Comparison of ENCODE assay signal across 20 mouse cellular contexts in genomic region chr6:90635081-90635480, GRCm38 (mm10).
"Had no signal": no experiment of that assay in that cellular context is flagged by ENCODE, and none has a peak within 500 bp of the region (broad histone marks: within the 10 kb centered on the region; RNA-seq: fewer than 3 reads in every experiment).

No protein-coding gene starts in this region.

- H3K4me3 ChIP-seq: lung, embryonic 15.5 days; megakaryocyte, embryonic 14.5 days; midbrain, embryonic 13.5 days; midbrain, embryonic 15.5 days; neural tube, embryonic 12.5 days; stomach, embryonic 15.5 days had no signal

- H3K9ac ChIP-seq: liver, postnatal 0 days; lung, embryonic 15.5 days; midbrain, embryonic 13.5 days; midbrain, embryonic 15.5 days; neural tube, embryonic 12.5 days; stomach, embryonic 15.5 days had no signal

- H3K27ac ChIP-seq: lung, embryonic 15.5 days; macrophage; midbrain, embryonic 13.5 days; midbrain, embryonic 15.5 days; neural tube, embryonic 12.5 days; stomach, embryonic 15.5 days; stomach, postnatal 0 days had no signal

- H3K4me2 ChIP-seq: lung, embryonic 15.5 days; midbrain, embryonic 11.5 days; midbrain, embryonic 13.5 days; midbrain, embryonic 15.5 days; neural tube, embryonic 12.5 days; stomach, embryonic 15.5 days had no signal

- H3K4me1 ChIP-seq: lung, embryonic 15.5 days; midbrain, embryonic 15.5 days; neural tube, embryonic 12.5 days; stomach, embryonic 15.5 days had no signal

- DNase-seq: liver, postnatal 0 days; lung, adult 2 months; lung, postnatal 14 days; lung, postnatal 36 days; retina, postnatal 1 day; right cerebral cortex, adult 18-20 months; right cerebral cortex, postnatal 25 days; thymus, adult 2 months; thymus, postnatal 25 days; thymus, postnatal 4 days had no signal

- H3K27me3 ChIP-seq: lung, embryonic 15.5 days; megakaryocyte, embryonic 14.5 days; midbrain, embryonic 13.5 days; midbrain, embryonic 15.5 days; neural tube, embryonic 12.5 days; stomach, embryonic 15.5 days had no signal

- H3K36me3 ChIP-seq: lung, embryonic 15.5 days; midbrain, embryonic 13.5 days; midbrain, embryonic 15.5 days; neural tube, embryonic 12.5 days had no signal

- H3K9me3 ChIP-seq: lung, embryonic 15.5 days; midbrain, embryonic 13.5 days; midbrain, embryonic 15.5 days; neural tube, embryonic 12.5 days; stomach, embryonic 15.5 days had no signal

- ATAC-seq: liver, postnatal 0 days; lung, postnatal 0 days; midbrain, embryonic 13.5 days; midbrain, embryonic 15.5 days had no signal
